Mouse (Mus musculus) ovary, adult 10 weeks (tissue): ENCODE measurements around the gene Platr25. TPM values are rescaled to one million over a fixed set of nuclear protein-coding genes. Genes with fewer than 3 reads are reported as not detected.

Source experiments
- polyA plus RNA-seq: library from polyadenylated mRNA; stranded (reverse); fragments of 350-450 nt; fragmentation: Illumina TruSeq; extraction: RNeasy Lipid Tissue Mini Kit (QIAGEN cat#74804); gene quantifications from one replicate; pipeline ENCODE4 v1.2.3, GENCODE M21; 2014

Gene Platr25
- 79.7 TPM for polyA plus RNA-seq

GRCm38 (mm10) chr13:62760432-62761415, at the start of gene Platr25:
TSS of gene Platr25 (minus strand) at chr13:62760709.

DNA sequence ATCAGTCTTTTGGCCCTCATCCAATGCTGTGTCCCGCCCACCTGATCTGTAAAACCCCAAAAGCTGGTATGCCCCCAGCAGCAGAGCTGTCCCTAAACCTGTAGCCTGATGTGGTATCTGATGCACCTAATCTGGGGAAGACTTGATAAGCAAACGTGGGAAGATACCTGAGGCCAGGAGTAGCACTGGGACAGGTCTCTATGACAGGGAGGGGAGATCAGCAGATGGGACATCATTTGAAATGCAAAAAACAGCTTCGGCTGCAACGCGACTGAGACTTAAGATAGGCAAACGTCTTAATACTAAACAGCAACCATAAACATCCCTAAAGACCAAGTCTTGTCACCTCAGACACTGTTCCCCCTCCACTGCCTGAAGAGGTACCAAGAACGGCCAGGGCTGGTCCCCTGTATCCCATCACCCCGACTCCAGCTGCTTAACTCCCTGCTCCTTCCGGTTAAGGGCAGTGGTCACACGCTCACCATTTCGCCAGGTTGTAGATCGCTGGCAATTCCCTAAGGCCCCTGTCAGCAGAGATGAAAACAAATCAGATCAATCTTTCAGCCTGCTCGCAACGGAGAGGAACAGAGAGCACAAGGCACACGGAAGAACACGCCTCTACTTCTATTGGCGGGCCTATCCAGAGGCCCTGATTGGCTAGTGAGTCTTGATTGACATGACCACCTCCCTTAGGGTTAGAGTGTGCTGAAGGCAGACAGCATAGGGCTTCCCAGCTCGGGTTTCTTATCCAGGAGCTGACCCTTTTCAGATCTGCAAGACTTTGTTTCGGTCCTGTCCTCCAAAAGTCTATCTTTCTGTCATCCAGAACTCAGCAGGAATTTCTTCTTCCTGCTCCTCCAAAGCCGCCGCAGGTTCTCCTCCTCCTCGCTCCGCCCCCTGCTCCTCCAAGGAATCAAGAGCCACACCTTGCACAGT, 25.0 kb upstream of the Platr25 start, which contains the start of gene Gm5141:
Gene Gm5141, minus strand, starts transcription at position 610 of the 936 bp plus-strand sequence.

DNA sequence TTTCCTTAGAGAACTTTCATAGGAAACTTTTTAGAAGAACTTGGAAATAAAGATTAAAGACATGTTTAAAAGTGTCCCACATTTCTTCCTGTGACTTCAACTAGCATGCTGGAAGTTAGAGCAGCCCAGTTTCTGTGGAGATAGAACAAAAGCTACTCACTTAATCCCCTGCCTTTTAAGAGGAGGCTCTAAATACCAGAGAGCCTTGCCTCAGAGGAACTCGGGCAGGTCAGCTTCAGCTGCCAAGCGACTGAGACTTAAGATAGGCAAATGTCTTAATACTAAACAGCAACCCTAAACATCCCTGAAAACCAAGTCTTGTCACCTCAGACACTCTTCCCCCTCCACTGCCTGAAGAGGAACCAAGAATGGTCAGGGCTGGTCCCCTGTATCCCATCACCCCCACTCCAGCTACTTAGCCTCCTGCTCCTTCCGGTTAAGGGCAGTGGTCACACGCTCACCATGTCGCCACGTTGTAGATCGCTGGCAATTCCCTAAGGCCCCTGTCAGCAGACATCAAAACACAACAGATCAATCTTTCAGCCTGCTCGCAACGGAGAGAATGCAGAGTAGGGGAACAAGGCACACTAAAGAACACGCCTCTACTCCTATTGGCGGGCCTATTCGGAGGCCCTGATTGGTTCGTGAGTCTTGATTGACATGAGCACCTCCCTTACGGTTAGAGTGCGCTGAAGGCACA, 136.8 kb downstream of the Platr25 start, which contains the start of gene 6720489N17Rik:
Gene 6720489N17Rik, minus strand, starts transcription at position 606 of the 700 bp plus-strand sequence.

Other genes with a start within 250 kb of the Platr25 start
- 45.1 TPM for gene Zfp935, start 202.2 kb downstream of the Platr25 start, polyA plus RNA-seq
- 51.2 TPM for gene Zfp934, start 189.5 kb downstream of the Platr25 start, polyA plus RNA-seq
- gene 6720489N17Rik, start 136.5 kb downstream of the Platr25 start, polyA plus RNA-seq = 37.1 TPM
- gene Gm5141, start 25.1 kb upstream of the Platr25 start, polyA plus RNA-seq = 26.4 TPM
- 1.7 TPM for gene Fbp2, start 97.7 kb upstream of the Platr25 start, polyA plus RNA-seq
- gene Fbp1, start 127.6 kb upstream of the Platr25 start, polyA plus RNA-seq = 2.2 TPM
- gene 2010111I01Rik, start 204.2 kb upstream of the Platr25 start, polyA plus RNA-seq = 16.7 TPM